Mouse (Mus musculus) megakaryocyte, embryonic 14.5 days (primary cell): ENCODE results near the gene Dop1b.

Experiments used
- FLI1 ChIP-seq: IDR thresholded peaks from 2 replicates; pipeline ENCODE4 v1.6.1; 2012; ENCODE audit warnings: low read length, inconsistent platforms, mixed read lengths
- GATA1 ChIP-seq: IDR thresholded peaks from 3 replicates; pipeline ENCODE4 v1.6.1; 2012; ENCODE audit warnings: mixed read lengths, low read length, inconsistent platforms, borderline replicate concordance

GRCm38 (mm10) chr16:93764597-93764996, 52.9 kb downstream of the Dop1b start:
- TF ChIP-seq GATA1 (no peak), FLI1 (no peak)
